Mouse (Mus musculus) stomach, postnatal 0 days (tissue): ENCODE data around the gene Kif1bp.

Experiments
- CTCF ChIP-seq: IDR thresholded peaks from 2 replicates; pipeline ENCODE4 v1.5.1; 2016; ENCODE audit warnings: antibody characterized with exemption, low read depth, mild to moderate bottlenecking, moderate library complexity
- EP300 ChIP-seq: optimal IDR thresholded peaks from 2 replicates; pipeline ENCODE3; 2016; ENCODE audit warnings: antibody characterized with exemption

DNA sequence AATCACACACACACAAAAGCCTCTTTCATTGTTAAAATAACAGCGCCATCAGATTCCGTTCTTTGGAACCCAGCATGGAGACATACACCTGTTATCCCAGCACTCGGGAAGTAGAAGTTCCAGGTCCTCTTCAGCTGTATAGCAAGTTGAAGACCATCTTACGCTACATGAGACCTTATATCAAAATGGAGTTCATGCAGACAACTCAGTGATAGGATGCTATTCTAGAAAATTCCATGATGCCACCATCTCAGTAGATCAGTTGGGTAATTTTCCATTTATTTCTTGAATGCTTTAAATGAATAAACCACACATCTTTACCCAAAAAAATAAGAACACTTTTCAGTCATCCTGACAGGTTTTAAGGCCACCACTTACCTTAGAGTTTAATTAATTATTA is 71.2 kb downstream of the Kif1bp start:
- no peak for TF ChIP-seq EP300
- no peak for TF ChIP-seq CTCF
